Mouse (Mus musculus) G1E (cell line): ENCODE data around the gene Golga2.

Experiments
- CTCF ChIP-seq: IDR thresholded peaks from 2 replicates; pipeline ENCODE4 v1.5.1; 2012; ENCODE audit warnings: low read depth, low read length, inconsistent platforms, mixed read lengths
- GATA1 ChIP-seq: IDR thresholded peaks from 2 replicates; pipeline ENCODE4 v1.6.1; 2012; ENCODE audit warnings: borderline replicate concordance, low read length, inconsistent platforms, mixed read lengths
- POLR2AphosphoS5 ChIP-seq: IDR thresholded peaks from 2 replicates; pipeline ENCODE4 v1.6.1; 2012; ENCODE audit warnings: low read depth, low read length, inconsistent platforms; ENCODE audit not compliant: insufficient replicate concordance

DNA sequence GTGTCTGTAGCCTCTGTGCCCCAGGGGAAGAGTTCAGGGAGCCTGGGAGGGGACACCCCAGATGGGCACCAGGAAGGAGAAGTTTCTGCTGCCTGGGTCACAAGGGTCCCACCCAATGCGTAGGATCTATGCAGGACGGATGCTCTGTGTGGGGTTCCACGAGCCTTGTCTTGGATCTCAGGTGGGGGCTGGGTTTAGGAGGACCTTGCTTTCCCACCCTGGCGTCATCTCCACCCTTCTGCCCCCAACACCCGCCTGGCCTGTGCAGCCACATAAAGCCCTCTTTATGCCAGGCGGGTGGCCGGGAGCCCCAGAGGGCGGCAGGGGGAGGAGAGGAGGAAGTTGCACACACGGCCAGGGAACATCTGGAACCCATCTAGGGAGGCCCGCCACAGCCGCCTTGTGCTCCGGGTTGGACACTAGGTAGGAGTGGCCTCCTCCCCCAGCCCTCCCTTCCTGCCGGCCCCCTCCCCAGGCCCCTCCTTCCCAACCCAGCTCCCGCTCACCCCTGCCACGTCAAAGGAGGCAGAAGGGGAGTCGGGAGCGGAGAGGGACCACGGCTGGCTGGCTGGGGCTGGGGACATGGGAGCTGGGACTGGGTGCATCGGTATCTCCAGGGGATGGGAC lies 30.7 kb downstream of the Golga2 start:
- no peak for TF ChIP-seq CTCF
- no peak for TF ChIP-seq GATA1
- TF ChIP-seq POLR2AphosphoS5 = no peak
